Mouse (Mus musculus): ENCODE results near the gene Cbl. TPM values are rescaled to one million over a fixed set of nuclear protein-coding genes. Genes with fewer than 3 reads are reported as not detected.

The Cbl gene
- total and polyA plus RNA-seq, 3 experiments: 8.7 to 31.5 (median 26.2) TPM

DNA sequence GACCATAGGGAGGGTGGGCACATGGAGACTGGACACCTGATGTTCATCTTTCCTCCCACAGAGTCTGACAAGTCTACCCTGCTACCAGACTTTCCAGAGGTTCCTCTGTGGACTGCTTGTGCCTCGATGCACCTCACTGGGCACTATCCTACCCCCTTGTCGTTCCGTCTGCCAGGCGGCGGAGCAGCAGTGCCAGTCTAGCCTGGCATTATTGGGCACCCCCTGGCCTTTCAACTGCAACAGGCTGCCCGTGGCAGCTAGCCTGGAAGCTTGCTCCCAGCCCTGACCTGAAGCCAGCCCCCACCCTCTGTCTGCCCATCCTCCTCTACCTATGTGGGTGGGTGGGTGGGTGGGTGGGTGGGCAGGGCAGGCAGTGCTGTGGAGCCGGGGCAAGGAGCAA, 127.7 kb downstream of the Cbl start:
- no peak for DNase-seq

DNA sequence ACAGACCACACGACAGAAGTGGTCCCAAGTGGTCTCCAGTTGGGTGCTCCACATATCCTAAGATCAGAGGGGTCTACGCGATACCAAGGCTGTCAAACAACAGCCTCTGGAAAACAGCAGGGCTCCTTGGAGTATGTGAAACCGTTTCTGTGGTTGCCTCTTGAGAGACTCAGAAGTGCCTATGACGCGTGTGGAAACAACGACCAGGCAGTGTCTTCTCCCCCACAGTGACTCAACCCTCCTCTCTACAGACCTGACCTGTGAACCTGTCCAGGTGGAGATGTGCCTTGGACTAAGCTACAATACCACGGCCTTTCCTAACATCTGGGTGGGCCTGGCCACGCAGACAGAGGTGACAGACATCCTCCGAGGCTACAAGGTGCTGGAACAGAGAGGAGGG, 128.1 kb downstream of the Cbl start:
- no peak for DNase-seq

DNA sequence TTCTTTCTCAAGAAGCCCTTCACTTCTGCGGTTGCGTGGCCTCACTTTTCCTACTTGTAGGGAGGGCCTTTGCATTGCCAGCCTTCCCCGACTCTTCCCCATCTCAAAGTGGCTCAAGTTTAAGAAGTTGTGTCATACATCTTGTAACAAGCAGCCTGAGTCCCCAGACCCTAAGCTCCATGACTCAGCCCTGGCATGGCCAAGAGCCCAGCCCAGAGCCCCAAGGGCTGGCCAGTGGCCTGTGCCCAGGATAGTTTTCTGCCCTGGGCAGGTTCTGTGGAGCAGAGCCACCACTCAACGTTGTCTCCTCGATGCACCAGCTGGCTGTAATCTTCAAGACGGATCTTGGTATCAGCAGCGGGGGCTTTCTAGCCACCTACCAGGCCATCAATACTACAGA, 129.0 kb downstream of the Cbl start:
- peak; percentile 48 for DNase-seq

DNA sequence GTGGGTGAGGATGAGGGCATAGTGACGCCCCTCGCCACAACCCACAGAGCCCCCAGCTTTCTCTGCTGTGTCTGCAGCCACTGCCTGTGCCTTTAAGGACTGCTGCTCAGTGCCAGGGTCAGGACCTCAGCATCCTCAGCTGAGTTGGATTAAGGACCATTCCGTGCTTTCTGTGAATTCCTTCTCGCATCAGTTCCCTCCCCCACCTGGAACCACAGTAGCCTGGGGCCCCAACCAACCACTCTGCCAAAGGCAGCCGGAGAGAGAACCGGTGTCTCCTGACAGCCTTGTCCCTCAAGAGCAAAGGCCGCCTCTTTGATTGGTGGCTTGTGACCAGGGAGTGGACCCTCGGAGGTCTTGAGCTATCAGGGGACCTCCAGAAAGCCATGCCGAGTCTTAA, 132.4 kb downstream of the Cbl start, which contains the start of gene Mfrp:
Mfrp (plus strand) TSS at position 240 of the 400 bp plus-strand sequence.
- DNase-seq: no peak

DNA sequence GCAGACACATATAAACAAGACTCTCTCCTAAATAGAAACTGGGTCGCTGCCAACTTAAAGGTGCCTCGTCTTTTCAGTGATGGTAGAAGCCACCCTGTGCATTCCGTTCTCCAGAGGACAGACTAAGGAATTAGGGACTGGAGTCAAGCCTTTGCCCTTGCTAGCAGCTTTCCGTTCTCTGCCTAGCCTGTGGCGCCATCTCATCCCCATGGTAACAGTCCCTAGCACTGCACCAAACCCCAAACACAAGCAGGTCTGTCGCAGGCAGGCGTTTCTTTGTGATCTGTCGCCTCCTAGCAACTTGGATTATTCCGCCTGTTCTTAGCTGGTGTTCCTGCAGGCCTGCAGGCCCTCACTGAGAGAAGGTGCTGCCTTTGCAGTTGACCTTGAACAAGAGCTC, 137.3 kb downstream of the Cbl start:
- peak; percentile 65 for DNase-seq

DNA sequence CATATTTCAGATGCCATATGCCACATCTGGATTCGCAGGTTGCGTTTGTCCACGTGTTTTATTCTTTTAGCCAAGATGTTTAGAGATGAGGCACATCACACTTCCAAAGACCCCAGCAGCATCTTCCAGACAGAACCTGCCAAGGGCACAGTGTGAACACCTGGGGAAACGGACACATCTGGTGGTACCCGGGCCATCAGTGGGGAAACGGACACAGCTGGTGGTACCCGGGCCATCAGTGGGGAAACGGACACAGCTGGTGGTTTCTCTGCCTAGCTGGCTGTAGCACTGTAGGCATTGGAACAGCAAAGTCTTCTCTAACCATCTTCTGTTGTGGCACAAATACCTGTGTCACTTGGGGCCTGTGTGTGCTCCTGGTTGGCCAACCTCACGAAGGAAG, 138.1 kb downstream of the Cbl start:
- DNase-seq: no peak

DNA sequence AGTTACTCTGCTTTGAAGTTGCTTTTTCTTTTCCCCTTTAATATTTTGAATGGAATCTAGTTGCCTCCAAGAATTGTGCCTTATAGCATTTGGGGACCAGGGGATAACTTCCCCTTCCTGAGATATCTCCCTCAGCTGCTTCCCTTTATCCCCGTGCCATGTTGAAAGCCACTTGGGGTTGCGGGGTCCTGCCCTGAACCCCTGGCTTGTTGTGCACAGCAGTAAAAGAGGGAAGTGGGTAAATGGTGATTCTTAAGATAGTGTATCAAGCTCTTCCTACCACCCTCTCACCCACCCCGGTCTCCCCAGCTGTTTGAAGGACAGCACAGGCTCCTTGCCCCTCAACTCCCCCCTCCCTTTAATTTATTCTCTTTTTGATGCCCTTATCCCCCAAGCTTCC, 139.1 kb downstream of the Cbl start:
- DNase-seq: no peak

DNA sequence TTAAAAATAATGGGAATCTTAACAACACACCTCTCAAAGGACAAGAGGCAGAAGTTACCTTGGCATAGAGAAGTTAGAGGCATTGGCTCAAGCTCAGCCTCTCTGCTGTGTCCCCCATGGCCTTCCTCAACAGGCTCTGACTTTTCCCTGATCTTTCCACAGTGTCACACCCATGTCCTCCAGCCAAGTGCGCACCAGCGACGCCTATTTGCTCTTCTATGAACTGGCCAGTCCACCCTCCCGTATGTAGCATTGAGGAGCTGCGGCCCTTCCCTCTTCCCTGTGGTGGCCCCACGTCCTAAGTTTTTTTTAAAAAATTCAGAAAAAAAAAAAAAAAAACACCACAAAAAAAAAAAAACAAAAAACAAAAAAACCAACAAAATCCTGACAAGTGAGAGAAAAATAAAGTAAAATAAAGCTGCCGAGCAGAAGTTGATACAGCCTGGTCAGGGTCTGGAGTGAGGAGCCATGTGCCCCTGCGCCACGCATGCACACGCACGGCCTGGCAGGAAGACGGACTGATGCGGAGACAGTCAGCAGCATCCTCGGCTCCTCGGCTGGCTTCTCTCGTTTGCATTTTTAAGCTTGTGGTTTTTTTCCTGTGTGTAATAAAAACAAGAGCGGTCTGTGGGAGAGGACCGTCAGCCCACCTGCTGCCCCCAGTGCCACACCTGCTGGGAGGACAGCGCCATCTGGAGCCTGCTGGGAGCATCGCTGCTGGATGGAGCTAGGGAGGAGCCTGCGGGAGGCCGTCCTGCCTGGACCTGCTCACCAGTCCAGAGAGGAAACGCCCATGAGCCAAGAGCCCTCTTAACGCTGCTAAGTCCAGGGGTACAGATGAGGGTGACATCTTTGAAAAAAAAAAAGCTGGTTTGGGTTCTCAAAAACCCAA, 140.0 kb downstream of the Cbl start:
- peak; percentile 74 for DNase-seq

Other genes with a start within 250 kb of the Cbl start
- 10 to 100 TPM; 46.9 to 49.6 TPM for gene Thy1, start 190.7 kb downstream of the Cbl start, total RNA-seq (2021)
- 25.0 and 26.5 TPM in 2 replicates for gene Thy1, start 190.7 kb downstream of the Cbl start, polyA plus RNA-seq (2012; rRNA removed)
- gene Usp2, start 167.0 kb downstream of the Cbl start, total RNA-seq (2021): 10 to 100 TPM; 33.7 to 60.9 TPM
- 10.9 and 15.2 TPM in 2 replicates for gene Usp2, start 167.0 kb downstream of the Cbl start, polyA plus RNA-seq (2012; rRNA removed)
- under 1 TPM in 1 of 2 experiments, not detected in 1; 0.10 TPM for gene Mfrp, start 132.3 kb downstream of the Cbl start, total RNA-seq (2021)
- 0.40 TPM in 1 of 2 replicates, not detected in the other for gene Mfrp, start 132.3 kb downstream of the Cbl start, polyA plus RNA-seq (2012; rRNA removed)
- gene C1qtnf5, start 126.8 kb downstream of the Cbl start, total RNA-seq (2021): 10 to 100 TPM; 11.2 to 17.6 TPM
- 32.4 and 34.3 TPM in 2 replicates for gene C1qtnf5, start 126.8 kb downstream of the Cbl start, polyA plus RNA-seq (2012; rRNA removed)
- under 1 TPM; 0.12 to 0.76 TPM for gene Gm49380, start 120.5 kb downstream of the Cbl start, total RNA-seq (2021)
- 1.1 TPM in 1 of 2 replicates, not detected in the other for gene Gm49380, start 120.5 kb downstream of the Cbl start, polyA plus RNA-seq (2012; rRNA removed)
- 10 to 100 TPM; 28.7 to 30.4 TPM for gene Rnf26, start 120.5 kb downstream of the Cbl start, total RNA-seq (2021)
- 72.9 and 76.9 TPM in 2 replicates for gene Rnf26, start 120.5 kb downstream of the Cbl start, polyA plus RNA-seq (2012; rRNA removed)
- 10 to 100 TPM; 30.5 to 52.2 TPM for gene Mcam, start 99.6 kb downstream of the Cbl start, total RNA-seq (2021)
- 24.9 and 39.4 TPM in 2 replicates for gene Mcam, start 99.6 kb downstream of the Cbl start, polyA plus RNA-seq (2012; rRNA removed)
- 1 to 10 TPM; 2.7 to 3.4 TPM for gene Ccdc153, start 6.6 kb upstream of the Cbl start, total RNA-seq (2021)
- gene Ccdc153, start 6.6 kb upstream of the Cbl start, polyA plus RNA-seq (2012; rRNA removed): 0.26 and 0.63 TPM in 2 replicates
- gene Pdzd3, start 17.4 kb upstream of the Cbl start, total RNA-seq (2021): not detected
- 0.06 TPM in 1 of 2 replicates, not detected in the other for gene Pdzd3, start 17.4 kb upstream of the Cbl start, polyA plus RNA-seq (2012; rRNA removed)
- 10 to 100 TPM; 15.7 to 27.8 TPM for gene Nlrx1, start 34.5 kb upstream of the Cbl start, total RNA-seq (2021)
- gene Nlrx1, start 34.5 kb upstream of the Cbl start, polyA plus RNA-seq (2012; rRNA removed): 25.3 and 27.7 TPM in 2 replicates
- 10 to 100 TPM; 27.1 to 41.4 TPM for gene Abcg4, start 54.6 kb upstream of the Cbl start, total RNA-seq (2021)
- gene Abcg4, start 54.6 kb upstream of the Cbl start, polyA plus RNA-seq (2012; rRNA removed): 84.3 and 86.8 TPM in 2 replicates
- 10 to 100 TPM; 16.6 to 24.9 TPM for gene Hinfp, start 71.6 kb upstream of the Cbl start, total RNA-seq (2021)
- 13.5 and 13.8 TPM in 2 replicates for gene Hinfp, start 71.6 kb upstream of the Cbl start, polyA plus RNA-seq (2012; rRNA removed)
- gene C2cd2l, start 86.2 kb upstream of the Cbl start, total RNA-seq (2021): 10 to 100 TPM; 46.1 to 59.0 TPM
- gene C2cd2l, start 86.2 kb upstream of the Cbl start, polyA plus RNA-seq (2012; rRNA removed): 100 and 106 TPM in 2 replicates
- gene Dpagt1, start 92.0 kb upstream of the Cbl start, total RNA-seq (2021): 10 to 100 TPM; 28.2 to 36.1 TPM
- gene Dpagt1, start 92.0 kb upstream of the Cbl start, polyA plus RNA-seq (2012; rRNA removed): 55.8 and 68.2 TPM in 2 replicates
- 10 to 100 TPM; 28.1 to 37.4 TPM for gene H2afx, start 100.6 kb upstream of the Cbl start, total RNA-seq (2021)
- gene H2afx, start 100.6 kb upstream of the Cbl start, polyA plus RNA-seq (2012; rRNA removed): 124 and 134 TPM in 2 replicates
- gene Hmbs, start 110.2 kb upstream of the Cbl start, total RNA-seq (2021): 10 to 100 TPM; 80.7 to 92.6 TPM
- 75.0 and 80.6 TPM in 2 replicates for gene Hmbs, start 110.2 kb upstream of the Cbl start, polyA plus RNA-seq (2012; rRNA removed)
- gene Vps11, start 127.6 kb upstream of the Cbl start, total RNA-seq (2021): 10 to 100 TPM; 57.9 to 58.4 TPM
- gene Vps11, start 127.6 kb upstream of the Cbl start, polyA plus RNA-seq (2012; rRNA removed): 32.2 and 39.4 TPM in 2 replicates
- 100 to 1,000 TPM; 177 to 230 TPM for gene Hyou1, start 145.4 kb upstream of the Cbl start, total RNA-seq (2021)
- 64.3 and 127 TPM in 2 replicates for gene Hyou1, start 145.4 kb upstream of the Cbl start, polyA plus RNA-seq (2012; rRNA removed)
- gene Slc37a4, start 162.8 kb upstream of the Cbl start, total RNA-seq (2021): 10 to 100 TPM; 14.4 to 15.6 TPM
- gene Slc37a4, start 162.8 kb upstream of the Cbl start, polyA plus RNA-seq (2012; rRNA removed): 27.9 and 33.5 TPM in 2 replicates
- gene Rps25, start 173.1 kb upstream of the Cbl start, total RNA-seq (2021): 1,000 to 10,000 TPM; 1,025 to 1,177 TPM
- gene Rps25, start 173.1 kb upstream of the Cbl start, polyA plus RNA-seq (2012; rRNA removed): 21.7 and 23.2 TPM in 2 replicates
- 10 to 100 TPM; 81.3 to 92.1 TPM for gene Trappc4, start 173.6 kb upstream of the Cbl start, total RNA-seq (2021)
- gene Trappc4, start 173.6 kb upstream of the Cbl start, polyA plus RNA-seq (2012; rRNA removed): 44.2 and 51.2 TPM in 2 replicates
- gene Ccdc84, start 184.5 kb upstream of the Cbl start, total RNA-seq (2021): 10 to 100 TPM; 14.5 to 21.1 TPM
- gene Ccdc84, start 184.5 kb upstream of the Cbl start, polyA plus RNA-seq (2012; rRNA removed): 12.3 and 23.7 TPM in 2 replicates
- not detected for gene Foxr1, start 207.1 kb upstream of the Cbl start, total RNA-seq (2021)
- not detected in 2 replicates for gene Foxr1, start 207.1 kb upstream of the Cbl start, polyA plus RNA-seq (2012; rRNA removed)
- not detected for gene Upk2, start 220.9 kb upstream of the Cbl start, total RNA-seq (2021)
- gene Upk2, start 220.9 kb upstream of the Cbl start, polyA plus RNA-seq (2012; rRNA removed): not detected in 2 replicates
- 10 to 100 TPM; 41.9 to 61.1 TPM for gene Bcl9l, start 248.8 kb upstream of the Cbl start, total RNA-seq (2021)
- gene Bcl9l, start 248.8 kb upstream of the Cbl start, polyA plus RNA-seq (2012; rRNA removed): 62.7 and 64.5 TPM in 2 replicates

Data from adrenal gland, adult 2 months (tissue).